Mouse (Mus musculus): ENCODE measurements around the gene Gtdc1.

Gene Gtdc1

GRCm38 (mm10) chr2:44791134-44791533, 136.3 kb downstream of the Gtdc1 start:
- no peak for DNase-seq (ENCODE audit: extremely low read depth, insufficient read length, low spot score)

- no peak for DNase-seq (ENCODE audit: extremely low read depth, insufficient read length, low spot score)
Observed at GRCm38 (mm10) chr2:44782746-44783145, 144.7 kb downstream of the Gtdc1 start.

GRCm38 (mm10) chr2:44780961-44781360, 146.5 kb downstream of the Gtdc1 start:
- no peak for DNase-seq (ENCODE audit: extremely low read depth, insufficient read length, low spot score)

- no peak for DNase-seq (ENCODE audit: extremely low read depth, insufficient read length, low spot score)
Observed at GRCm38 (mm10) chr2:44763898-44764297, 163.6 kb downstream of the Gtdc1 start.

GRCm38 (mm10) chr2:44736618-44737017, 190.8 kb downstream of the Gtdc1 start:
- DNase-seq (ENCODE audit: extremely low read depth, insufficient read length, low spot score), result no peak

DNA sequence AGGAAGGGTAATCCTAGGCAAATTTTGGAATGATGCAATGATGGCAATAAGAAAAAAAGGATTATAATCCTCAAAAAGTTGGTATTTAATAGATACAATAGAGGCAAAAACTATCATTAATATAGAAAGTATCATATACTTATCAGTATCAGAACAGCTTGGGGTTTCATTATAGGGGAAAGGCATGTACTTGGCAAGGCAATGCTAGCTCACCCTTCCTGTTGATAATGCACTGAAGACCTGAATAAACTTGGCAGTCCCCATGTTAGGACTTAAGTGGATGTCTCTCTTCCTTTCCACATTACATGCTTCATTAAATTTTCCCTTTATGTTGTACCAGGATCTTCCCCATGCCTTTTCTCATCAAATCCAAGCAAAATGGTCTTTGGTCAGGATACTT, 206.0 kb downstream of the Gtdc1 start:
- DNase-seq (ENCODE audit: extremely low read depth, insufficient read length, low spot score), result no peak

GRCm38 (mm10) chr2:44705883-44706615, 221.4 kb downstream of the Gtdc1 start:
- DNase-seq (ENCODE audit: extremely low read depth, insufficient read length, low spot score), result no peak

DNA sequence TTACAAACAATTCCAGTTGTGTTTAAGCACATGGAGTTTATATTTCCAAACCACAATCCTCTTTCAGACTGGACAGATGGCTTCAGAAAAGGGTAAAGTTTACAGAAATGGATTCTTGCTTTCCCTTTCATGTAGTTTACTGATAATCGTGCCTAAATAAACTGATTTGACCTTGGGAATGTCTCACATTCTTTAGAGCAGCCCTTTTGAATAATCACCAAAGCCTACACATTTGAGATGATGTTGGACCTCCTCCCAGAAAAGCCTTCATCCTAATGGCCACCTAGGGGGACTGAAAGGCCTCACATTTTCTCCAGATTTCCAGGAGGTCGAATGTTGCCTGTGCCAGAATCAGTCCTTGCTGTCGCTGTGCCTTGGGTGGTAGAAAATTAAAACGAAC, 227.2 kb downstream of the Gtdc1 start:
- no peak for DNase-seq (ENCODE audit: extremely low read depth, insufficient read length, low spot score)

DNA sequence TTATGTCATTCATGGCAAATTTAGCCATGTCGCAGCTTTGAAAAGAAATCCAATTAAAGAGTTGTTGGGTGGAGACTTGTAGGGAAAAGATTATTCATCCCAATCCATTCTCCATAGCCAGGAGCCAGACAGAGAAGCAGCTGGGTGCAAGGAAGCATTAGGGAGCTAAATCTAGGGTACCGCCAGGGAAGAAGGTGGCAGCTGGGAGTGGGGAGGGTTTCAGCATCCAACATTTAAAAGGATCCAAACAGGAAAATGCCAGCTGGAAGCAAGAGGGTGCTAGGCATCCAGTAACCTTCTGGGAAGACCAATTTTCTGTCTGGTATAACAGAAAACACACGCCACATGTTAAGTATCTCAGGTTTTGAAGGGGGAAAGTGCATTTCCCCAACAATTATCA, 231.0 kb downstream of the Gtdc1 start:
- DNase-seq (ENCODE audit: extremely low read depth, insufficient read length, low spot score), result no peak

DNA sequence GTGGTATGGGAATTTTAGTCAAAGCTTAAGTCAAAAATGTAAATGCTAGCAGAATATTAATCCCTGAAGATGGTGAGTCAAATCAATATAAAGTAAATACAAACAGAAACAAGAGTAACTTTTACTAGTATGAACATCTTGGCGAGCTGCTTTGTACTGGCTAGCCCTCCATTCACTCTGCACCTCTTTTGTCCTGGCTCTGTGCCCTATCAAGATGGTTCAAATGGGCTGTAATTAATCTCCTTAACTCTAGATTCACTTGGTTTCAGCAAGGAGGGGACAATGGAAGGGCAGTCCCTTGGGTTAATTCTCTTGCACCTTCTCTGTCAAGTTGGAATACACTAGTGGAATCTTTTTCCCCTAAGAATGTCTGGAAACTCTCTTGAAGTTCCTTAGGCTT, 233.6 kb downstream of the Gtdc1 start:
- no peak for DNase-seq (ENCODE audit: extremely low read depth, insufficient read length, low spot score)

GRCm38 (mm10) chr2:44664049-44664448, 263.4 kb downstream of the Gtdc1 start:
- DNase-seq (ENCODE audit: extremely low read depth, insufficient read length, low spot score), result no peak

- no peak for DNase-seq (ENCODE audit: extremely low read depth, insufficient read length, low spot score)
Observed at GRCm38 (mm10) chr2:44659870-44660269, 267.6 kb downstream of the Gtdc1 start.

DNA sequence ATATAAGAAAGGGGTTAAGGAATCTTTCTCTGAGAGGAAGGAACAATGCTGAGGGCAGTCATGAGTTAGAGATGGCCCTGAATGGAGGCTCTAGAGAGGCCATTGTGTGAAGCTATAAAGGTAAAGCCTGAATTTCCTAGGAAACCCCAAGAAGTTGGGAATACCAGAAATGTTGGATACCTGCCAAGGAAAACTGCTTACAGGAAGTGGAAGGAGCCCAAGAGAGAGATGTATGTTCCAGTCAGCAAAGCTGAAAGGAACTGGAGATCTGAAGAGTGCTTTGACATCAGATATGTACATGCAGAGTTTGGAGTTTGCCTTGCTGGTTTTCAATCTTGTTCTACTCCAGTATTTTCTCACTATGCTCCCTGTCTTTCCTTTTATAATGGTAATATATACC, 268.4 kb downstream of the Gtdc1 start:
- no peak for DNase-seq (ENCODE audit: extremely low read depth, insufficient read length, low spot score)

GRCm38 (mm10) chr2:44648537-44648936, 278.9 kb downstream of the Gtdc1 start:
- no peak for DNase-seq (ENCODE audit: extremely low read depth, insufficient read length, low spot score)

- no peak for DNase-seq (ENCODE audit: extremely low read depth, insufficient read length, low spot score)
Observed at GRCm38 (mm10) chr2:44646398-44646797, 281.1 kb downstream of the Gtdc1 start.

DNA sequence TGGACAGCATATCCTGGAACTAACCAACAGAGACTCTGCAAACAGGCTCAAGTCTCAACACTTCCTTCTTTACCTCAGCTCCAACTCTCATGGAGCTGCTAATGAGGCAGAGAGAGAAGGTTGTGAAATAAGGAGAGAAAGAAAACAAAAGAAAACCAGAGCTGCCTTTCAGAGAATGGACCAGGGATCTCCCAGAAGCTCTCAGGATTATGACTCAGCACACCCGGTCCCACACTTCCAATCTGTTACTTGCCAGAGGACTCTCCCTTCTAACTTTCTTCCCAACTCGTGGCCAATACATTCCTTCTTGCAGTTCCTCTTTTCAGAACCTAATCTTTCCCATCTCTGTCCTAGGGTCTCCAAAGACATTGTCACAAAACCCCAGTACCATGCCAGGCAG, 288.1 kb downstream of the Gtdc1 start:
- DNase-seq (ENCODE audit: extremely low read depth, insufficient read length, low spot score), result peak; percentile 28

DNA sequence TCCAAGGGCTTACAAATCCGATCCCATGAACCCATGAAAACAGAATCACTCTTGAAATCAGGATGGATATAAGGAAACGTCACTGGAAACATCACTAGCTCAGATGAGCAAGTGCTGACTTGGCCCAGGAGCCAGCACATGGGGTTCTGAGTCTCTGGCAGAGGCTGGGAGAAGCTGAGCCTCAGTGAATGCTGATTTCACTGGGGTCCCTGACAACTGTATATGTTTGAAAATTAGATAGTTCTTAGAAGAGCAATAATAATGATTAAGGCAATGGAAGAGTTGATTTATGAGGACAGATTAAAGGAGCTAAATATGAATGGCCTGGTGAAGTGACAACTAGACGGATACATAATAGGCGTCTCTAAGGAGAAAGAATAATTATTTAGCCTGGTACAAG, 289.3 kb downstream of the Gtdc1 start:
- no peak for DNase-seq (ENCODE audit: extremely low read depth, insufficient read length, low spot score)

GRCm38 (mm10) chr2:44633971-44634370, 293.5 kb downstream of the Gtdc1 start:
- DNase-seq (ENCODE audit: extremely low read depth, insufficient read length, low spot score), result no peak

DNA sequence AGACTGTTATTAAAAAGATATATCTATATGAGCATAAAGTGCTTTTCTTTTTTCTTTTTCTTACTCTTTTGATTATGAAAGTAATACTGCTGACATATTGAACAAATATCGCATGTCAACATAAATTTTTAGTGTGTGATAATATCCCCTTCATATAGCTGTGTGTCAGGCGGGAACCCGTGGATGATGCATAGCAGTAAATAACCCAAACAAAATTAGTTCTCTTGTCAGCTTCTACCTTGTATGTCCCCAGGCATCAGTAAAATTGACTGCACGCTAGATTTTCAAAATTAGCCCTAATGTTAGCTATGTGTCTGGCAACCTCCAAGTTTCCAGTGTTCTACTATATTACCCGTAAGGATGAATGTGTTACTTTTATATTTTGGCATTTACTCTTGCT, 294.4 kb downstream of the Gtdc1 start:
- DNase-seq (ENCODE audit: extremely low read depth, insufficient read length, low spot score), result no peak

GRCm38 (mm10) chr2:44632584-44632983, 294.9 kb downstream of the Gtdc1 start:
- DNase-seq (ENCODE audit: extremely low read depth, insufficient read length, low spot score), result no peak

GRCm38 (mm10) chr2:44631064-44631463, 296.4 kb downstream of the Gtdc1 start:
- DNase-seq (ENCODE audit: extremely low read depth, insufficient read length, low spot score), result no peak

GRCm38 (mm10) chr2:44628778-44629177, 298.7 kb downstream of the Gtdc1 start:
- no peak for DNase-seq (ENCODE audit: extremely low read depth, insufficient read length, low spot score)

DNA sequence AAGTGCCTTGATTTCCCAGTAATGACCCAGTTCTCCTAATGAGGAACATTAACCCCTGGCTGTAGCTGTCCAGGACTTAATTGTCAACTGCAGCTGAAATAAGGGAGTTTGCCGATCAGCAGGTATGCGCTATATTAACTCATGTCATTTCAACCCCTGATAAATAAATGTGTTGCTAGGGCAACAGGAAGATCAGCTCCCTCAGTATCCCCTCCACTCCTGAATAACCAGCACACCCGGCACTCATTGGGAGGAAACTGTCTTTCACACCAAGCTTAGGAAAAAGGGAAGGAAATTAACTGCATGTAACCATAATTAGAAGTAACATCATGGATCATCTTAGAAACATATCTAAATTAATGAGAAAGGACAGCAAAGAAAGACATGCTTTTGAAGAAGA, 302.3 kb downstream of the Gtdc1 start:
- DNase-seq (ENCODE audit: extremely low read depth, insufficient read length, low spot score), result no peak
